Mouse (Mus musculus) forebrain, embryonic 10.5 days (tissue): ENCODE results near the gene Tubb5. TPM values are rescaled to one million over a fixed set of nuclear protein-coding genes. Genes with fewer than 3 reads are reported as not detected.

Experiments
- DNase-seq: peaks from one replicate; pipeline ENCODE4 v3.0.0-alpha.2; 2017; ENCODE audit warnings: low spot score; ENCODE audit errors: extremely low spot score
- H3K27ac ChIP-seq: fragments of 300-500 bp; sonication (generic); 2 replicates; pipeline ENCODE4 v1.5.1; 2016; ENCODE audit warnings: mild to moderate bottlenecking
- H3K27me3 ChIP-seq: fragments of 300-500 bp; sonication (generic); 2 replicates; pipeline ENCODE4 v1.6.1; 2016; ENCODE audit warnings: mild to moderate bottlenecking; ENCODE audit not compliant: poor library complexity, severe bottlenecking
- H3K36me3 ChIP-seq: fragments of 300-500 bp; sonication (generic); replicated peaks from 2 replicates; pipeline ENCODE4 v1.6.1; 2016; ENCODE audit warnings: mild to moderate bottlenecking, moderate library complexity
- H3K4me1 ChIP-seq: fragments of 300-500 bp; sonication (generic); 2 replicates; pipeline ENCODE4 v1.6.1; 2016
- H3K4me3 ChIP-seq: fragments of 300-500 bp; sonication (generic); 2 replicates; pipeline ENCODE4 v1.5.1; 2016; ENCODE audit warnings: mild to moderate bottlenecking, moderate library complexity
- H3K9me3 ChIP-seq: fragments of 300-500 bp; sonication (generic); 2 replicates; pipeline ENCODE4 v1.6.1; 2016; ENCODE audit warnings: mild to moderate bottlenecking, moderate library complexity
- WGBS: fragments of 180-500 bp; shearing (Covaris S2); methylation state at CpG from one replicate; pipeline ENCODE4 v1.1.7; 2016; 5-methylcytosine and 5-hydroxymethylcytosine counted together
- polyA plus RNA-seq: library from polyadenylated mRNA; unstranded; fragments of >200 nt; fragmentation: Nextera tagmentation; extraction: Ambion mirVana; gene quantifications from 2 replicates; pipeline ENCODE4 v1.2.1, GENCODE M21; 2016

Gene Tubb5
- polyA plus RNA-seq, 1 experiment from 2014 or later: 1,608 TPM

DNA sequence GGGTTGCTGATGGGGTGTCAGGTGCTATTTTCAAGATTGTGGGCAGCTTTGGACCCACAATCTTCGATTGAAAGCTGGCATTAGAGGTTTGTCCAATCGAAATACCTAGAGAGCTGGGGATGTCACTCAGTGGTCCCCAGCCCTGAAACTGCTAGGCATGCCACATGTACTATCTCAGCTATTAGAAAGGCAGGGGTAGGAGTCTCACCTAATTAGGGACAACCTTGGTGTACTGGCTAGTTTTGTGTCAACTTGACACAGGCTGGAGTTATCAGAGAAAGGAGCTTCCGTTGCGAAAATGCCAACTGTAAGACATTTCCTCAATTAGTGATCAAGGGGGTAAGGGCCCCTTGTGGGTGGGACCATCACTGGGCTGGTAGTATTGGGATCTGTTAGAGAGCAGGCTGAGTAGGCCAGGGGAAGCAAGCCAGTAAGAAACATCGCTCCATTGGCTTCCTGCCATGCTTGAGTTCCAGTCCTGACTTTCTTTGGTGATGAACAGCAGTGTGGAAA is 4.8 kb downstream of the Tubb5 start:
- H3K4me3 ChIP-seq: peak overlapping the region; percentile 90; the same call in 1 of the 2 replicates
- peaks cover 43% of the 10 kb centered on the region for H3K4me1 ChIP-seq
- H3K27me3 ChIP-seq: no peaks in the 10 kb centered on the region
- no peak overlapping the region for H3K27ac ChIP-seq
- 30% methylated on average over 5 of the region's 5 CpGs for WGBS
- peaks cover 85% of the 10 kb centered on the region for H3K36me3 ChIP-seq
- peak; percentile 38 for DNase-seq
- no peaks in the 10 kb centered on the region for H3K9me3 ChIP-seq

DNA sequence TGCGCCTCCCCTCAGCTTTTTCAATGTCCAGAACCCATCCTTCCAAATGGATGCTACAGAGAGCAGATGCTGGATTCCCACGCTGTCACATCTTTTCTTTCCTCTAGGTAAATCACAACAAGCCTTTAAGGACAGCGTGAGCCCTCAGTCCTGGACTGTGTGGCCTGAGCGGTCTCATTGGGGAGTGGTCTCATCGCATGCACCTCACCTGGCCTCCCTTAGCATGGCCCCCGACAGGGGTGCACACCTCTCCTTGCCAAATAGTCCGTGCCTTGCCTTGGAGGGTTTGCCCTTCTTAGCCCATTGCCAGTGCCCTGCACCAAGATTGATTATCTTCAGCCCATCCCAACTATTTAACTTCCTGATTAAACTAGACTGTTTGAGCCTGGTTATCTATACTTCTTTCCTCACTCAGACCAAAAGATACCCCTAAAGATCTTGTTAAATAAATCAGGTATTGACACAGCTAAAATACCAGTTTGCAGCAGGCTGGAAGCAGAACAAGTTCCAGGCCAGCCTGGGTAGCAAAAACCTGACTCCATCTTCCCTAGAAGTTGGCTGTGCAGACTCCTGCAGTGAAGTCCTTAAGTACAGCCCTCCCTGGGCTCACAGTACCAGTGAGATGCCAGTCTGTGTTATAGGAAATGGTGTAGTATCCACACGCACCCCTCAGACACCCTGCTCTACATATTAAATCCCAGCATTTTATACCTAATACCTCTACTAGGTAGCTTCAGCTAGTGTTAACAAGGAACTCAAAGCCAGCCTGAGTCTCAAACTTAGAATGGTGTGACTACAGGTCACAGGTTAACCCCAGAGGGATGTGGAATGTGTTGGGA is 5.5 kb downstream of the Tubb5 start:
- WGBS: 71% methylated on average over 8 of the region's 8 CpGs
- peak; percentile 31 for DNase-seq
- Histone ChIP-seq H3K4me3 (peak overlapping the region; percentile 7; the same call in 1 of the 2 replicates), H3K27ac (no peak overlapping the region), H3K9me3 (no peaks in the 10 kb centered on the region), H3K36me3 (peaks cover 91% of the 10 kb centered on the region), H3K4me1 (peaks cover 43% of the 10 kb centered on the region), H3K27me3 (no peaks in the 10 kb centered on the region)

DNA sequence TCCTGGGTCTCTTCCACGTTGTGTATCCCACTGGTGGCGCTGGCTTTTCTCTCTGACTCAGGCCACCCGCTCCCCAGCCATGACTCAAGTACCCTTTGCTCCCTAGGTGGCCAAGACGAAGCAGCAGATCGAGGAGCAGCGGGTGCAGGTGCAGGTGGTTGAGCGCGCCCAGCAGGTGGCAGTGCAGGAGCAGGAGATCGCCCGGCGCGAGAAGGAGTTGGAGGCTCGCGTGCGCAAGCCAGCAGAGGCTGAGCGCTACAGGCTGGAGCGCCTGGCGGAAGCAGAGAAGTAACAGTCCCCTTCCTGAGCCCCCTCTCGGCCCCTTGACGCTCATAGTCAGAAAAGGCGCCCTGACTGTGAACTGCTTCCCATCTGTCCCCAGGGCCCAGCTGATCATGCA is 8.4 kb downstream of the Tubb5 start:
- Histone ChIP-seq H3K27me3 (no peaks in the 10 kb centered on the region), H3K9me3 (no peaks in the 10 kb centered on the region), H3K36me3 (peaks cover 96% of the 10 kb centered on the region), H3K4me3 (peak overlapping the region; percentile 27), H3K27ac (peak overlapping the region; percentile 51), H3K4me1 (peaks cover 29% of the 10 kb centered on the region)
- WGBS: 5% methylated on average over 21 of the region's 21 CpGs
- DNase-seq: peak; percentile 86

DNA sequence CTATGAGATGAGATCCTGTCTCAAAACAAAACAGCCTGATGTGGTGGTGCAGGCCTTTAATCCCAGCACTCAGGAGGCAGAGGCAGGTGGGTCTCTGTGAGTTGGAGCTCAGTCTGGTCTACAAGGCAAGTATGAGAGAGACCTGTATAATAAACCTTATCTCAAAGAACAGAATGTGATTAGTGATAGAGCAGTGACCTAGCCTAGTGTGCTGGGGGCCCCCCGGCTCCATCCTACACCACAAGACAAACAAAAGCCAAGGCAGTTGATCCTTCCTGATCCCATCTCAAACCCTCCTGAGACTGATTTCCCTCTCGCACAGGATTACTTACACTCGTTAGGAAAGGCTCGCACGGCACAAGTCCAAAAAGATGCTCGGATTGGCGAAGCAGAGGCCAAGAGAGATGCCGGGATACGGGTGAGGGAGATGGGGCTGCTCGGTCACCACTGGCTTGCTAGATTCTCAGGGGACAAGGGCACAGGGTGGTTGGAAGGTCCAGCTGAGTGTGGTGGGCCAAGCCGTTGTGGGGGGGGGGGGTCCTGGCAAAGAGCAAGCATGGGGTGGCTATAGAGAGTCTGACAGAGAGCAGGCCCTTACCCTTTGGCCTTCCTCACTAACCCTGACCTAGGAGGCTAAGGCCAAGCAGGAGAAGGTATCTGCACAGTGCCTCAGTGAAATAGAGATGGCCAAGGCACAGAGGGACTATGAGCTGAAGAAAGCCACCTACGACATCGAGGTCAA is 12.8 kb downstream of the Tubb5 start:
- Histone ChIP-seq H3K27ac (no peak overlapping the region), H3K36me3 (peaks cover 55% of the 10 kb centered on the region), H3K4me1 (peaks cover 55% of the 10 kb centered on the region), H3K4me3 (no peak overlapping the region), H3K9me3 (no peaks in the 10 kb centered on the region), H3K27me3 (peaks cover 14% of the 10 kb centered on the region)
- WGBS: 92% methylated on average over 13 of the region's 13 CpGs
- no peak for DNase-seq

- Histone ChIP-seq H3K4me3 (peak overlapping the region; percentile 74), H3K27me3 (peaks cover 23% of the 10 kb centered on the region), H3K36me3 (peaks cover 47% of the 10 kb centered on the region), H3K27ac (peak overlapping the region; percentile 92), H3K9me3 (no peaks in the 10 kb centered on the region), H3K4me1 (peaks cover 46% of the 10 kb centered on the region)
- no peak for DNase-seq
- 61% methylated on average over 7 of the region's 7 CpGs for WGBS
Measured at GRCm38 (mm10) chr17:35824402-35824801, 13.7 kb downstream of the Tubb5 start.

GRCm38 (mm10) chr17:35822964-35823937 is 14.9 kb downstream of the Tubb5 start, which contains the start of gene Flot1:
Flot1 (plus strand) TSS chr17:35823230.
- DNase-seq: peak; percentile 89
- H3K27me3 ChIP-seq: peaks cover 28% of the 10 kb centered on the region
- H3K27ac ChIP-seq: peak within 1 kb of the TSS; percentile 92
- peaks cover 45% of the 10 kb centered on the region for H3K4me1 ChIP-seq
- H3K9me3 ChIP-seq: no peaks in the 10 kb centered on the region
- peak within 1 kb of the TSS; percentile 74 for H3K4me3 ChIP-seq
- peaks cover 38% of the 10 kb centered on the region for H3K36me3 ChIP-seq
- under 1% methylated on average over 45 of the region's 47 CpGs for WGBS

- H3K4me3 ChIP-seq: peak overlapping the region; percentile 74
- WGBS: 2% methylated on average over 11 of the region's 11 CpGs
Measured at GRCm38 (mm10) chr17:35822564-35822963, 15.5 kb downstream of the Tubb5 start.

DNA sequence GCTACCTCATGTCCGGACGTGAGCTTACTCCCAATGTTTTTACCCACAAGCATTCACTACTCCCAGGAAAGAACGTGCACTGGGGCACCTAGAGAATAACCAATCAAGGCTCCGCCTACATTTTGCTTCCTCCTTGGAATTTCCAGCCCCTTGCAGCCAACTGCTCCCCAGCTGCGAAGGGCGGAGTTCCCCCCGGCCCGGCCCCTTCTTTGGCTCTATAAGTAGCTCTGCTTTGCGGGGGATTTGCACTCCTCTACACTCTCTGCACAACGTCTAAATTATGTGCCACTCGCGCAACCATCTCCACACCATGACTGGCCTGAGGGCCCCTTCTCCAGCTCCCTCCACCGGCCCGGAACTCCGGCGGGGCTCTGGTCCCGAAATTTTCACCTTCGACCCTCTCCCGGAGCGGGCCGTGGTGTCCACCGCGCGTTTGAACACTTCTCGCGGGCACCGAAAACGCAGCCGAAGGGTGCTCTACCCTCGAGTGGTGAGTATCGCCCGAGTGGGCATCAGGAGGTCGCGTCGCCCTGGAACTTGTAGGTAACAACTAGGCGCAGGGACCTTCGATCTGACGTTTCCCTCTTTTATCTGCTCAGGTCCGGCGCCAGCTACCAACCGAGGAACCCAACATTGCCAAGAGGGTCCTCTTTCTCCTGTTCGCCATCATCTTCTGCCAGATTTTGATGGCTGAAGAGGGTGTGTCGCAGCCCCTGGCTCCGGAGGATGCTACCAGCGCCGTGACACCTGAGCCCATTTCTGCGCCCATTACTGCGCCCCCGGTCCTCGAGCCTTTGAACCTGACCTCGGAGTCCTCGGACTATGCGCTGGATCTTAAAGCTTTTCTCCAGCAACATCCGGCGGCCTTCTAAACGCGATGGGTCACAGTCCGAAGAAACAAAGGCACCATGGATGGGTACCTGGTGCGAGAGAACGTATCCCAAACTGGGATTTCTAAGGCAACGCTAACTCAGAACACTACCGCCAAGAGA is 16.4 kb downstream of the Tubb5 start, which contains the start of gene Ier3:
Gene Ier3 (plus strand): TSS at position 246 of the 992 bp plus-strand sequence.
- peaks cover 32% of the 10 kb centered on the region for H3K27me3 ChIP-seq
- peak within 1 kb of the TSS; percentile 74 for H3K4me3 ChIP-seq
- no peaks in the 10 kb centered on the region for H3K9me3 ChIP-seq
- peak within 1 kb of the TSS; percentile 92 for H3K27ac ChIP-seq
- H3K4me1 ChIP-seq: peaks cover 53% of the 10 kb centered on the region
- DNase-seq: peak; percentile 82
- under 1% methylated on average over 62 of the region's 62 CpGs for WGBS
- peaks cover 22% of the 10 kb centered on the region for H3K36me3 ChIP-seq

More at GRCm38 (mm10) chr17:35822564-35822963, 15.5 kb downstream of the Tubb5 start:
- H3K36me3 ChIP-seq: peaks cover 31% of the 10 kb centered on the region
- peak overlapping the region; percentile 92 for H3K27ac ChIP-seq
- no peak for DNase-seq
- peaks cover 28% of the 10 kb centered on the region for H3K27me3 ChIP-seq
- peaks cover 45% of the 10 kb centered on the region for H3K4me1 ChIP-seq
- no peaks in the 10 kb centered on the region for H3K9me3 ChIP-seq

- H3K27ac ChIP-seq: no peak overlapping the region
- peaks cover 6% of the 10 kb centered on the region for H3K36me3 ChIP-seq
- H3K9me3 ChIP-seq: no peaks in the 10 kb centered on the region
- peaks cover 59% of the 10 kb centered on the region for H3K4me1 ChIP-seq
- H3K27me3 ChIP-seq: peaks cover 32% of the 10 kb centered on the region
- 82% methylated on average over 5 of the region's 5 CpGs for WGBS
- H3K4me3 ChIP-seq: no peak overlapping the region
- DNase-seq: no peak
Measured at GRCm38 (mm10) chr17:35820111-35820510, 18.0 kb downstream of the Tubb5 start.

DNA sequence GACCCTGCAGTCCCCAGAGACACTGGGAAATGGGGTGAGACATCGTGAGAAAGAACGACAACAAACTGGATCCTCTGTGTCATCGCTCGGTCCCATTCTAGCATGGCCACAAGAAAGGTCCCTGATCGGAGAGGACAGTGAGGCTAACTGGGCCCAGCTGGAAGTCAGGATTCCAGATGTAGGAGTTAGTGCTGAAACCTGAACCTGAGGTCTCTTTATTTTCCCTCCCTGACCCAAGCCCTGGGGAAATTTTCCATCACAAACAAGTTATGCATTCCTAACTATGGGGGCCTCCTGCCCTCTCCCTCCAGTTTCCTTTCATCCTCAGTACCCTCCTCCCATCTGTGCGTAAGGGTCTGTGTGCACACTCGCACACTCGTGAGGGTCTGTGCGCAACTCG is 20.9 kb downstream of the Tubb5 start:
- 59% methylated on average over 10 of the region's 10 CpGs for WGBS
- H3K27ac ChIP-seq: peak overlapping the region; percentile 51; the same call in 1 of the 2 replicates
- no peak for DNase-seq
- no peaks in the 10 kb centered on the region for H3K36me3 ChIP-seq
- peaks cover 32% of the 10 kb centered on the region for H3K27me3 ChIP-seq
- no peaks in the 10 kb centered on the region for H3K9me3 ChIP-seq
- no peak overlapping the region for H3K4me3 ChIP-seq
- peaks cover 32% of the 10 kb centered on the region for H3K4me1 ChIP-seq

GRCm38 (mm10) chr17:35816686-35817085 is 21.4 kb downstream of the Tubb5 start:
- DNase-seq: no peak
- no peaks in the 10 kb centered on the region for H3K9me3 ChIP-seq
- H3K36me3 ChIP-seq: no peaks in the 10 kb centered on the region
- no peak overlapping the region for H3K4me3 ChIP-seq
- WGBS: 44% methylated on average over 8 of the region's 14 CpGs
- peak overlapping the region; percentile 51; the same call in 1 of the 2 replicates for H3K27ac ChIP-seq
- peaks cover 28% of the 10 kb centered on the region for H3K27me3 ChIP-seq
- H3K4me1 ChIP-seq: peaks cover 27% of the 10 kb centered on the region
